Mouse (Mus musculus) liver, adult 2 months (tissue): ENCODE measurements around the gene Gk5. TPM values are rescaled to one million over a fixed set of nuclear protein-coding genes. Genes with fewer than 3 reads are reported as not detected.
A peak's percentile ranks its signal among the peaks of the same experiment; 100 is the strongest.

ENCODE experiments used
- DNase-seq: peaks from one replicate; pipeline ENCODE4 v3.0.0-alpha.2; 2011; ENCODE audit warnings: low read depth, low spot score; ENCODE audit errors: extremely low read depth
- H3K27ac ChIP-seq: fragments of 200-500 bp; replicated peaks from 2 replicates; pipeline ENCODE4 v1.5.1; 2012; ENCODE audit warnings: low read depth, mild to moderate bottlenecking, control low read depth, inconsistent platforms, low read length; ENCODE audit not compliant: insufficient read depth
- H3K27me3 ChIP-seq: fragments of 200-500 bp; 2 replicates; pipeline ENCODE4 v1.6.1; 2012; ENCODE audit warnings: mild to moderate bottlenecking, moderate library complexity, low read length, inconsistent platforms; ENCODE audit not compliant: control insufficient read depth, insufficient read depth
- H3K36me3 ChIP-seq: fragments of 200-500 bp; 2 replicates; pipeline ENCODE4 v1.6.1; 2012; ENCODE audit warnings: low read length, inconsistent platforms; ENCODE audit not compliant: control insufficient read depth, insufficient read depth
- H3K4me1 ChIP-seq: fragments of 200-500 bp; 2 replicates; pipeline ENCODE4 v1.6.1; 2011; ENCODE audit warnings: low read length; ENCODE audit not compliant: control insufficient read depth, insufficient read depth
- H3K4me3 ChIP-seq: fragments of 200-500 bp; 2 replicates; pipeline ENCODE4 v1.5.1; 2011; ENCODE audit warnings: low read depth, mild to moderate bottlenecking, control low read depth, low read length, moderate library complexity; ENCODE audit not compliant: insufficient read depth
- H3K79me2 ChIP-seq: fragments of 200-500 bp; 2 replicates; pipeline ENCODE4 v1.6.1; 2012; ENCODE audit warnings: inconsistent platforms, mild to moderate bottlenecking, low read length, moderate library complexity; ENCODE audit not compliant: control insufficient read depth, insufficient read depth
- H3K9ac ChIP-seq: fragments of 200-500 bp; 2 replicates; pipeline ENCODE4 v1.6.1; 2012; ENCODE audit warnings: low read depth, mild to moderate bottlenecking, control low read depth, inconsistent platforms, low read length
- CTCF ChIP-seq: fragments of 200-500 bp; IDR thresholded peaks from 2 replicates; pipeline ENCODE4 v1.5.1; 2011; ENCODE audit warnings: low read depth, low read length, control low read depth
- POLR2A ChIP-seq: fragments of 200-500 bp; IDR thresholded peaks from 2 replicates; pipeline ENCODE4 v1.6.1; 2011; ENCODE audit warnings: low read length, control low read depth; ENCODE audit not compliant: insufficient read depth; ENCODE audit errors: extremely low read depth
- WGBS: fragments of 180-500 bp; shearing (Covaris S2); methylation state at CpG from one replicate; pipeline ENCODE4 v1.1.7; 2018; 5-methylcytosine and 5-hydroxymethylcytosine counted together
- polyA plus RNA-seq: library from polyadenylated mRNA; depleted of rRNA; stranded (reverse); fragments of >200 nt; gene quantifications from 2 replicates; pipeline ENCODE4 v1.2.3, GENCODE M21; 2012
- total RNA-seq: library from RNA; depleted of rRNA; stranded (reverse); fragments of >200 nt; gene quantifications from 2 replicates; pipeline ENCODE4 v1.2.3, GENCODE M21; 2014

Gene Gk5
- total and polyA plus RNA-seq, 2 experiments = 0.06 to 0.37 TPM

GRCm38 (mm10) chr9:96118216-96118615 lies 946 bp upstream of the Gk5 start:
- TF ChIP-seq CTCF = no peak
- no peak for TF ChIP-seq POLR2A
- H3K36me3 ChIP-seq = no peaks in the 10 kb centered on the region
- peaks cover 9% of the 10 kb centered on the region for H3K27me3 ChIP-seq
- no peaks in the 10 kb centered on the region for H3K4me1 ChIP-seq
- H3K27ac ChIP-seq = no peak overlapping the region
- WGBS = 88% methylated on average over 4 of the region's 4 CpGs
- H3K4me3 ChIP-seq = no peak overlapping the region
- DNase-seq = no peak
- no peaks in the 10 kb centered on the region for H3K79me2 ChIP-seq
- no peak overlapping the region for H3K9ac ChIP-seq

GRCm38 (mm10) chr9:96127972-96128371 lies 8.8 kb downstream of the Gk5 start:
- H3K27ac ChIP-seq = no peak overlapping the region
- 49% methylated on average over 5 of the region's 5 CpGs for WGBS
- H3K27me3 ChIP-seq = 0 out of 2 replicates have a peak, but pooled peaks cover 7% of the 10 kb centered on the region
- H3K9ac ChIP-seq = no peak overlapping the region
- no peak for DNase-seq
- no peaks in the 10 kb centered on the region for H3K36me3 ChIP-seq
- H3K4me1 ChIP-seq = no peaks in the 10 kb centered on the region
- TF ChIP-seq CTCF = no peak; the same call in 1 of the 2 replicates
- no peak for TF ChIP-seq POLR2A
- no peaks in the 10 kb centered on the region for H3K79me2 ChIP-seq
- no peak overlapping the region for H3K4me3 ChIP-seq

- Histone ChIP-seq H3K79me2 (no peaks in the 10 kb centered on the region), H3K9ac (no peak overlapping the region), H3K36me3 (no peaks in the 10 kb centered on the region), H3K27me3 (no peaks in the 10 kb centered on the region), H3K4me3 (no peak overlapping the region), H3K4me1 (peaks cover 2% of the 10 kb centered on the region), H3K27ac (no peak overlapping the region)
- TF ChIP-seq CTCF (no peak), POLR2A (no peak)
- WGBS = 43% methylated on average over 4 of the region's 4 CpGs
- no peak for DNase-seq
These were observed 13.9 kb downstream of the Gk5 start for GRCm38 (mm10) chr9:96132956-96133603.

- Histone ChIP-seq H3K36me3 (no peaks in the 10 kb centered on the region), H3K79me2 (no peaks in the 10 kb centered on the region), H3K27ac (no peak overlapping the region), H3K27me3 (0 out of 2 replicates have a peak, but pooled peaks cover 3% of the 10 kb centered on the region), H3K9ac (no peak overlapping the region), H3K4me3 (no peak overlapping the region), H3K4me1 (peaks cover 2% of the 10 kb centered on the region)
- WGBS = 82% methylated on average over 7 of the region's 7 CpGs
- TF ChIP-seq CTCF = no peak
- TF ChIP-seq POLR2A = no peak
- DNase-seq = no peak
These were observed 15.3 kb downstream of the Gk5 start for GRCm38 (mm10) chr9:96134470-96134869.

GRCm38 (mm10) chr9:96134916-96135315 lies 15.8 kb downstream of the Gk5 start:
- H3K4me1 ChIP-seq = peaks cover 2% of the 10 kb centered on the region

GRCm38 (mm10) chr9:96135461-96135860 lies 16.3 kb downstream of the Gk5 start:
- WGBS = 85% methylated on average over 7 of the region's 7 CpGs
- no peak for TF ChIP-seq POLR2A
- no peak for TF ChIP-seq CTCF
- H3K27me3 ChIP-seq = 0 out of 2 replicates have a peak, but pooled peaks cover 3% of the 10 kb centered on the region
- no peaks in the 10 kb centered on the region for H3K36me3 ChIP-seq
- H3K4me1 ChIP-seq = peaks cover 2% of the 10 kb centered on the region
- no peaks in the 10 kb centered on the region for H3K79me2 ChIP-seq
- no peak for DNase-seq
- H3K9ac ChIP-seq = no peak overlapping the region
- no peak overlapping the region for H3K4me3 ChIP-seq
- no peak overlapping the region for H3K27ac ChIP-seq

More at GRCm38 (mm10) chr9:96134916-96135315, 15.8 kb downstream of the Gk5 start:
- WGBS = 76% methylated on average over 8 of the region's 8 CpGs
- no peak overlapping the region for H3K27ac ChIP-seq
- no peak overlapping the region for H3K4me3 ChIP-seq
- 0 out of 2 replicates have a peak, but pooled peaks cover 3% of the 10 kb centered on the region for H3K27me3 ChIP-seq
- no peaks in the 10 kb centered on the region for H3K79me2 ChIP-seq
- DNase-seq = peak; percentile 10
- H3K36me3 ChIP-seq = no peaks in the 10 kb centered on the region
- no peak overlapping the region for H3K9ac ChIP-seq
- no peak for TF ChIP-seq CTCF
